Mouse (Mus musculus) embryonic stem cell, embryonic (primary cell): ENCODE data around the gene Hist1h2bf.
"Not testable (repeated sequence)": the region's sequence is repeated elsewhere in the genome, so short reads cannot be mapped to it uniquely, and the experiment has no call there.

ENCODE experiments used
- CTCF ChIA-PET, 4 experiments: fragments of 300-600 bp in 2 of 4; fragments of 350-600 bp in 2 of 4; sonication (Branson Sonifier 250); formaldehyde crosslinking; loops; one replicate each; lab custom pipeline; 2022; ENCODE audit warnings: inconsistent platforms in 2 of 4; lab: Charles Lee
- POLR2A ChIA-PET, 4 experiments: fragments of 300-600 bp in 2 of 4; fragments of 350-600 bp in 2 of 4; sonication (Branson Sonifier 250); formaldehyde crosslinking; loops; one replicate each; lab custom pipeline; 2022; ENCODE audit warnings: antibody characterized with exemption in 4 of 4, inconsistent platforms in 1 of 4; lab: Charles Lee

Hist1h2bf gene

GRCm38 (mm10) chr13:23573898-23574524 lies at the start of gene Hist1h2bf, which contains the start of gene Hist1h2ad:
Gene Hist1h2bf (minus strand): TSS chr13:23574196.
Gene Hist1h2ad (plus strand): TSS chr13:23574381.
- POLR2A ChIA-PET, result interaction anchor here (0.7 to 22.3 kb wide), 38 partner anchors 10 to 1539 kb away, joined by 3 to 794 read pairs (median 36); partner anchors contain the start of genes Hist1h4f (in 4 of the 4), Hist1h1d (in 3 of the 4), Hist1h2ac (in 3 of the 4) and Hist1h2bc (in 3 of the 4)
- CTCF ChIA-PET, result not testable (repeated sequence)

- ChIA-PET POLR2A (interaction anchor here (0.6 to 10.9 kb wide), 54 partner anchors 9 to 1580 kb away, joined by 3 to 192 read pairs (median 16); partner anchors contain the start of genes Hist1h4d (in 4 of the 4), Hist1h2ac (in 3 of the 4), Hist1h2ae (in 3 of the 4) and Hist1h2bc (in 3 of the 4)), CTCF (interaction anchor here in 1 of 4 experiments (0.5 kb wide), 1 partner anchor 1246 kb away, joined by 3 read pairs; no protein-coding TSS in a partner anchor)
Measured at GRCm38 (mm10) chr13:23622861-23623450, 49.0 kb upstream of the Hist1h2bf start.

- ChIA-PET CTCF (interaction anchor here (0.5 to 1.6 kb wide), 7 partner anchors 9 to 1245 kb away, joined by 3 to 8 read pairs (median 4); partner anchors contain the start of gene Hist1h4c (in 1 of the 4)), POLR2A (interaction anchor here (0.6 to 10.9 kb wide), 114 partner anchors 7 to 1869 kb away, joined by 3 to 192 read pairs (median 7); partner anchors contain the start of genes Hist1h1c (in 4 of the 4), Hist1h4d (in 4 of the 4), Hist1h1a (in 3 of the 4) and Hist1h2ac (in 3 of the 4))
Measured at GRCm38 (mm10) chr13:23622175-23622671, 48.2 kb upstream of the Hist1h2bf start, which contains the start of gene Hist1h1e. Gene Hist1h1e (minus strand): TSS chr13:23622558.

- ChIA-PET POLR2A (interaction anchor here (0.6 to 10.9 kb wide), 138 partner anchors 8 to 1868 kb away, joined by 3 to 192 read pairs (median 6); partner anchors contain the start of genes Hist1h1c (in 4 of the 4), Hist1h2ac (in 4 of the 4), Hist1h2ae (in 4 of the 4) and Hist1h2bc (in 4 of the 4)), CTCF (interaction anchor here (0.6 to 1.6 kb wide), 11 partner anchors 9 to 1692 kb away, joined by 3 to 8 read pairs (median 4); partner anchors contain the start of gene Hist1h4c (in 2 of the 4))
Measured at GRCm38 (mm10) chr13:23621532-23622174, 47.7 kb upstream of the Hist1h2bf start.

GRCm38 (mm10) chr13:23620733-23621531 lies 46.9 kb upstream of the Hist1h2bf start, which contains the start of gene Hist1h2be:
Gene Hist1h2be (minus strand): TSS chr13:23621124.
- CTCF ChIA-PET, result interaction anchor here (0.6 to 1.6 kb wide), 9 partner anchors 10 to 1691 kb away, joined by 3 to 8 read pairs (median 4); partner anchors contain the start of gene Hist1h4c (in 2 of the 4)
- POLR2A ChIA-PET, result interaction anchor here (0.6 to 10.9 kb wide), 142 partner anchors 9 to 1868 kb away, joined by 3 to 192 read pairs (median 6); partner anchors contain the start of genes Hist1h1c (in 4 of the 4), Hist1h2ac (in 4 of the 4), Hist1h2bc (in 4 of the 4) and Hist1h4d (in 4 of the 4)

GRCm38 (mm10) chr13:23620056-23620732 lies 46.2 kb upstream of the Hist1h2bf start:
- CTCF ChIA-PET, result no interaction called here
- POLR2A ChIA-PET, result interaction anchor here (0.9 to 10.9 kb wide), 62 partner anchors 8 to 1585 kb away, joined by 3 to 192 read pairs (median 16); partner anchors contain the start of genes Hist1h2ac (in 4 of the 4), Hist1h2bc (in 4 of the 4), Hist1h1c (in 3 of the 4) and Hist1h4c (in 3 of the 4)

GRCm38 (mm10) chr13:23611638-23612037 lies 37.6 kb upstream of the Hist1h2bf start:
- ChIA-PET CTCF (no interaction called here), POLR2A (interaction anchor here in 2 of 4 experiments (1.1 to 1.9 kb wide), 4 partner anchors 10 to 72 kb away, joined by 3 to 9 read pairs (median 6); partner anchors contain the start of genes Hist1h2be (in 2 of the 2), Hist1h2ac (in 1 of the 2) and Hist1h2bc (in 1 of the 2))

- ChIA-PET CTCF (interaction anchor here in 3 of 4 experiments (0.7 to 1.2 kb wide), 3 partner anchors 11 to 84 kb away, joined by 3 to 5 read pairs (median 4); no protein-coding TSS in a partner anchor), POLR2A (interaction anchor here in 3 of 4 experiments (0.7 to 2.7 kb wide), 20 partner anchors 9 to 1272 kb away, joined by 3 to 25 read pairs (median 4); partner anchors contain the start of genes Hist1h2be (in 3 of the 3), Hist1h1e (in 2 of the 3), Hist1h2ac (in 2 of the 3) and Hist1h2bc (in 2 of the 3))
Measured at GRCm38 (mm10) chr13:23610393-23610792, 36.4 kb upstream of the Hist1h2bf start.

GRCm38 (mm10) chr13:23609844-23610243 lies 35.8 kb upstream of the Hist1h2bf start:
- ChIA-PET CTCF (interaction anchor here in 3 of 4 experiments (0.7 to 1.2 kb wide), 3 partner anchors 12 to 83 kb away, joined by 3 to 5 read pairs (median 4); no protein-coding TSS in a partner anchor), POLR2A (interaction anchor here in 3 of 4 experiments (0.7 to 2.7 kb wide), 22 partner anchors 9 to 1271 kb away, joined by 3 to 25 read pairs (median 4); partner anchors contain the start of genes Hist1h2be (in 3 of the 3), Hist1h1e (in 2 of the 3), Hist1h2ac (in 2 of the 3) and Hist1h2bc (in 2 of the 3))

GRCm38 (mm10) chr13:23609209-23609608 lies 35.2 kb upstream of the Hist1h2bf start:
- POLR2A ChIA-PET, result interaction anchor here in 3 of 4 experiments (1.0 to 2.7 kb wide), 13 partner anchors 8 to 130 kb away, joined by 3 to 25 read pairs (median 5); partner anchors contain the start of genes Hist1h2be (in 3 of the 3), Hist1h1e (in 2 of the 3), Hist1h1c (in 1 of the 3) and Hist1h2ac (in 1 of the 3)
- CTCF ChIA-PET, result no interaction called here

- POLR2A ChIA-PET, result interaction anchor here (0.8 to 29.6 kb wide), 18 partner anchors 10 to 91 kb away, joined by 3 to 794 read pairs (median 4); partner anchors contain the start of genes Hist1h2be (in 2 of the 4), Hist1h4h (in 2 of the 4), Hist1h1e (in 1 of the 4) and Hist1h2ac (in 1 of the 4)
Measured at GRCm38 (mm10) chr13:23605052-23605451, 31.1 kb upstream of the Hist1h2bf start.

GRCm38 (mm10) chr13:23604452-23604851 lies 30.5 kb upstream of the Hist1h2bf start:
- ChIA-PET POLR2A (interaction anchor here in 3 of 4 experiments (0.7 to 29.6 kb wide), 14 partner anchors 10 to 80 kb away, joined by 3 to 794 read pairs (median 4); partner anchors contain the start of genes Hist1h2be (in 2 of the 3), Hist1h4h (in 2 of the 3), Hist1h1e (in 1 of the 3) and Hist1h2ac (in 1 of the 3)), CTCF (no interaction called here)

More at GRCm38 (mm10) chr13:23605052-23605451, 31.1 kb upstream of the Hist1h2bf start:
- CTCF ChIA-PET, result no interaction called here

- ChIA-PET POLR2A (interaction anchor here (0.6 to 29.6 kb wide), 21 partner anchors 8 to 202 kb away, joined by 3 to 794 read pairs (median 5); partner anchors contain the start of genes Hist1h2be (in 3 of the 4), Hist1h2ac (in 2 of the 4), Hist1h2ae (in 2 of the 4) and Hist1h2bc (in 2 of the 4)), CTCF (interaction anchor here in 2 of 4 experiments (0.6 kb wide), 2 partner anchors 53 to 168 kb away, joined by 3 to 4 read pairs; no protein-coding TSS in a partner anchor)
Measured at GRCm38 (mm10) chr13:23603182-23603699, 29.2 kb upstream of the Hist1h2bf start.

- POLR2A ChIA-PET, result interaction anchor here (0.6 to 29.6 kb wide), 34 partner anchors 12 to 291 kb away, joined by 3 to 794 read pairs (median 4); partner anchors contain the start of genes Hist1h2ae (in 3 of the 4), Hist1h2bg (in 3 of the 4), Hist1h4d (in 3 of the 4) and Hist1h2ac (in 2 of the 4)
- CTCF ChIA-PET, result interaction anchor here in 3 of 4 experiments (0.5 to 3.3 kb wide), 17 partner anchors 11 to 684 kb away, joined by 3 to 13 read pairs (median 4); partner anchors contain the start of genes Abt1 (in 1 of the 3) and Hist1h2be (in 1 of the 3)
Measured at GRCm38 (mm10) chr13:23597957-23598356, 24.0 kb upstream of the Hist1h2bf start.
